Mouse (Mus musculus): ENCODE measurements around the gene H2-DMb1. TPM values are rescaled to one million over a fixed set of nuclear protein-coding genes. Genes with fewer than 3 reads are reported as not detected.
A peak's percentile ranks its signal among the peaks of the same experiment; 100 is the strongest.

H2-DMb1 gene
- polyA plus RNA-seq, 1 experiment = 322 TPM

DNA sequence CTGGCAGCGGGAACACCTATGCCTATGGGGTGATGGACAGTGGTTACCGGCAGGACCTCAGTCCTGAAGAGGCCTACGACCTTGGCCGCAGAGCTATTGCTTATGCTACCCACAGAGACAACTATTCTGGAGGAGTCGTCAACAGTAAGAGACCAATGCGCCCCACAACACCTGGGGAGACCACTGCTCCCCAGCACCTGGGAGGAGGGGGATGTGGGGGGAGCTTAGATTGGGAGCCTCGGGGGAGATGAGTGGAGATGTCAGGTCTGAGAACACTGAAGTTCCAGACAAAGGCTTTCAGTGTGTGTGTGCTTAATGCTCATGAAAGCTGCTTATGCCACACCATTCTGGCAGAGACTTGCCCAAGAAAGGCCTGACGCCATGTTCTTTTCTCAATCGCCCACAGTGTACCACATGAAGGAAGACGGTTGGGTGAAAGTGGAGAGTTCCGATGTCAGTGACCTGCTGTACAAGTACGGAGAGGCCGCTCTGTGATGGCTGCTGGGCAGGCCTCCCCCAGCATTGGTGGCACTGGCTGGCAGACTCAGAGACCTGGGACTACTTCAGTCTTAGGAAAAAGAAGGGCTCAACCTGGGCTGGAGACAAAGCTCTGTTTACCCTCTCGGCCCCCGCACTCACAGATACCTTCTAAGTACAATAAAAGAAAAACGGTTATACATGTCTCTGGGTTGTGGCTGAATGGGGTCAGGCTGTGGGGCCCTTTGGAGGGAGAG lies 48.1 kb downstream of the H2-DMb1 start:
- peaks cover 13% of the 10 kb centered on the region for H3K36me3 ChIP-seq (ENCODE audit: control insufficient read depth, insufficient read depth, low read length)
- no peak overlapping the region for H3K4me3 ChIP-seq (ENCODE audit: extremely low read depth, insufficient read depth, insufficient read length)
- TF ChIP-seq POLR2A (IDR thresholded peaks at IDR 0.05; ENCODE audit: low read depth, low read length) (no peak), CTCF (IDR thresholded peaks at IDR 0.05; ENCODE audit: extremely low read depth, insufficient read depth, insufficient read length, insufficient replicate concordance) (no peak)
- peaks cover 25% of the 10 kb centered on the region for H3K4me1 ChIP-seq (ENCODE audit: control insufficient read depth, insufficient read depth, insufficient read length)
- H3K27me3 ChIP-seq (ENCODE audit: control insufficient read depth, insufficient read depth, low read length) = no peaks in the 10 kb centered on the region
- 74% methylated on average over 16 of the region's 16 CpGs for WGBS
- peak overlapping the region; percentile 62 for H3K27ac ChIP-seq (ENCODE audit: insufficient read depth, low read length)
- no peak for DNase-seq (ENCODE audit: low read depth in 1 of 2, low spot score in 2 of 2)

DNA sequence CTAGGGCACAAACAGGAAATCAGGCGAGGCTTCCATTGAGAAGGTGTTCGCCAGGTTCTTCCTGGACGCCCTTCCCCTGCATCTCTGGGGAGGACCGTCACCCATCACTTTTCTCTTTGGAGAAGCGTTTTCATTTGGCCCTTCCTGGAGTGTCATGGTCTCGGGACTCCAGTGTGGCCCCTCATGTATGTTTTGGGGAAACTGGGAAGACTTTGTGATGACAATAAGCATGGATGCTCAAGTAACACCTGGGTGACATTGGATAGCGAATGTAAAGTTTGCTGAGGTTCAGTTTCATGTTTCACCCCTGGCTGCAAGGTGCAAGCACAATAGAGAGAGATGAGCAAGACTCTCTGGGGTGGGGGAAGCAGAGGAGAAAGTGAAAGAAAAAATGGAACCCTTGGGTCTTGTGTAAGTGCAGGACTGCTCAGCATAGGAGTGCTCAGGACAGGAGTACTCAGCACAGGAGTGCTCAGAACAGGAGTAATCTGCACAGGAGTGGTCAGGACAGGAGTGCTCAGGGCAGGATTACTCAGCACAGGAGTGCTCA lies 48.7 kb downstream of the H2-DMb1 start:
- TF ChIP-seq POLR2A (IDR thresholded peaks at IDR 0.05; ENCODE audit: low read depth, low read length) (no peak), CTCF (IDR thresholded peaks at IDR 0.05; ENCODE audit: extremely low read depth, insufficient read depth, insufficient read length, insufficient replicate concordance) (no peak)
- 55% methylated on average over 7 of the region's 7 CpGs for WGBS
- Histone ChIP-seq H3K4me1 (ENCODE audit: control insufficient read depth, insufficient read depth, insufficient read length) (peaks cover 26% of the 10 kb centered on the region), H3K36me3 (ENCODE audit: control insufficient read depth, insufficient read depth, low read length) (peaks cover 14% of the 10 kb centered on the region), H3K27me3 (ENCODE audit: control insufficient read depth, insufficient read depth, low read length) (no peaks in the 10 kb centered on the region), H3K27ac (ENCODE audit: insufficient read depth, low read length) (peak overlapping the region; percentile 62), H3K4me3 (ENCODE audit: extremely low read depth, insufficient read depth, insufficient read length) (no peak overlapping the region)
- DNase-seq (ENCODE audit: low read depth in 1 of 2, low spot score in 2 of 2) = no peak

DNA sequence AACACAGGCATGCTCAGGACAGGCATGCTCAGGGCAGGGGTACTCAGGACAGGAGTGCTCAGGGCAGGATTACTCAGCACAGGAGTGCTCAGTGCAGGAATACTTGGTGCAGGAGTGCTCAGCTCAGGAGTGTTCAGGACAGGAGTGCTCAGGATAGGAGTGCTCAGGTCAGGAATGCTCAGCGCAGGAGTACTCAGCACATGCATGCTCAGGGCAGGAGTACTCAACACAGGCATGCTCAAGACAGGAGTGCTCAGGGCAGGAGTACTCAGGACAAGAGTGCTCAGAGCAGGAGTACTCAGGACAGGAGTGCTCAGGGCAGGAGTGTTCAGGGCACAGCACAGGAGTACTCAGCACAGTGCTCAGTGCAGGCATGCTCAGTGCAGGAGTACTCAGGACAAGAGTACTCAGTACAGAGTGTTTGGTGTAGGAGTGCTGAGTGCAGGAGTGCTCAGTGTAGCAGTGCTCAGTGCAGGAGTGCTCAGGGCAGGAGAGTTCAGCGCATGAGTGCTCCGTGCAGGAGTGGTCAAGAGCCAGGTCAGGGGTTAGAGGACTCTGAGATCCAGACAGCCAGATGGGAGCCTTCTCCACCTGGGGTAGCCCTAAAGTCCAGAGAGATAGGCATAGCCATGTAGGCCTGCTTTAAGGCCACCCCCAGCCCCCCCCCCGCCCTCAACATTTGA lies 50.0 kb downstream of the H2-DMb1 start:
- no peak overlapping the region for H3K4me3 ChIP-seq (ENCODE audit: extremely low read depth, insufficient read depth, insufficient read length)
- H3K27me3 ChIP-seq (ENCODE audit: control insufficient read depth, insufficient read depth, low read length) = no peaks in the 10 kb centered on the region
- H3K36me3 ChIP-seq (ENCODE audit: control insufficient read depth, insufficient read depth, low read length) = peaks cover 14% of the 10 kb centered on the region
- H3K27ac ChIP-seq (ENCODE audit: insufficient read depth, low read length) = peak overlapping the region; percentile 33; the same call in 1 of the 2 replicates
- WGBS = 91% methylated on average over 4 of the region's 4 CpGs
- peaks cover 32% of the 10 kb centered on the region for H3K4me1 ChIP-seq (ENCODE audit: control insufficient read depth, insufficient read depth, insufficient read length)
- DNase-seq (ENCODE audit: low read depth in 1 of 2, low spot score in 2 of 2) = no peak
- TF ChIP-seq POLR2A (IDR thresholded peaks at IDR 0.05; ENCODE audit: low read depth, low read length) (no peak), CTCF (IDR thresholded peaks at IDR 0.05; ENCODE audit: extremely low read depth, insufficient read depth, insufficient read length, insufficient replicate concordance) (no peak)

DNA sequence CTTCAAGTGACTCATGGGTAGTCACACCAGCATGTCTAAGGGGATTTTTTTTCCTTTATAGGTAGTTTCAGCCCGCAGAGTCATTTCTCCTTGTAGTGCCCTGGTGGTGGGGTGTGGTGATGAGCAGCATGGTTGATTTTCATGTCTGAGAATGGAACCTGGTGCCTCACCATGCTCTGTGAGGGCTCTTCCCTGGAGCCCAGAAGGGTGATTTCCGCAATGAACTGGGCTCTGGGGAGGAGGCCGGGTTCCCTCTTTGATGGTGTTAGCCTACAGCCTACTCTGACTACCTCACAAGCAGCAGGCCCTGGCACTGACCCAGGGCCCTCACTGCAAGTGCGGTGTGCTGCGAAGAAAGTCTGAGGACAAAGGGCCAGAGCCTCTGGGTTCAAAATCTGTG lies 50.6 kb downstream of the H2-DMb1 start, which contains the start of gene Tap2:
Tap2 (plus strand) TSS at position 84 of the 400 bp plus-strand sequence.
- 34% methylated on average over 5 of the region's 5 CpGs for WGBS
- Histone ChIP-seq H3K36me3 (ENCODE audit: control insufficient read depth, insufficient read depth, low read length) (peaks cover 14% of the 10 kb centered on the region), H3K27ac (ENCODE audit: insufficient read depth, low read length) (peak within 1 kb of the TSS; percentile 89), H3K27me3 (ENCODE audit: control insufficient read depth, insufficient read depth, low read length) (no peaks in the 10 kb centered on the region), H3K4me3 (ENCODE audit: extremely low read depth, insufficient read depth, insufficient read length) (peak within 1 kb of the TSS; percentile 75; the same call in 1 of the 2 replicates), H3K4me1 (ENCODE audit: control insufficient read depth, insufficient read depth, insufficient read length) (peaks cover 32% of the 10 kb centered on the region)
- TF ChIP-seq POLR2A (IDR thresholded peaks at IDR 0.05; ENCODE audit: low read depth, low read length) (no peak), CTCF (IDR thresholded peaks at IDR 0.05; ENCODE audit: extremely low read depth, insufficient read depth, insufficient read length, insufficient replicate concordance) (0 out of 2 replicates have a peak, but pooled peaks have one; percentile 1)
- no peak for DNase-seq (ENCODE audit: low read depth in 1 of 2, low spot score in 2 of 2)

DNA sequence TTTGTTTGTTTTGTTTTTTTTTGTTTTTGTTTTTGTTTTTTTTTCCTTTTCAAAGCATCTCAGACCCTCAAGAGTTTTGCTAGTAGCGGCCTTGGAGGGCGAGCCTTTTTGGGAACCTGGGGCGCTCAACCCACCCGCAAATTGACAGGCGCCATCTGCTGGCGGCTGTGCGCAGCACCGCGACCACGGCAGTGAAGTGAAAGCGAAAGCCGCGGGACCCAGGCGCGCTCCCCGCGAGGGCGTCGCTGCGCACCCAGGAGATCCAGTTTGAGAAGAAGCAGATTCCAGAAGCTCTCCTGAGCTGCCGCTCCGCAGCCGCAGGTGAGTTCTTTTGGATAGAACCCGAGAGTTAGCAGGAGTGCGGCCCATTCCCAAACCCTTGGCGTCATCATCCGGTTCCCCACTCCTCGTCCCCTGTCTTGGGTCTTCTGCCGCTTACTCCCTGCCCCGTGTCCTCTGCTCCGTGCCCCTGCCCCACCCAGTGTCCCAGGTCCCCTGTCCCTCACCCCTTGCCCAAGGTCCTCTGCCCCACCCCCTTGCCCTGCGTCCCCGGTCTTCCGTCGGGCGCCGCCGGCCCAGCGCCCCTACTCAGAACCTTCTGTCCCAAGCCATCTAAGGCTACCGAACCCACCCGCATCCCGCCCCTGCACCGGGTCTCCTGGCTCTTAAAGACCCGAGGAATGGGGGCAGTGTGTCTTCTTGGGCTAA lies 51.6 kb downstream of the H2-DMb1 start:
- H3K36me3 ChIP-seq (ENCODE audit: control insufficient read depth, insufficient read depth, low read length) = peaks cover 19% of the 10 kb centered on the region
- DNase-seq (ENCODE audit: low read depth in 1 of 2, low spot score in 2 of 2) = peak; percentile 72 to 93
- peaks cover 32% of the 10 kb centered on the region for H3K4me1 ChIP-seq (ENCODE audit: control insufficient read depth, insufficient read depth, insufficient read length)
- H3K27me3 ChIP-seq (ENCODE audit: control insufficient read depth, insufficient read depth, low read length) = no peaks in the 10 kb centered on the region
- TF ChIP-seq POLR2A (IDR thresholded peaks at IDR 0.05; ENCODE audit: low read depth, low read length) (peak; percentile 20), CTCF (IDR thresholded peaks at IDR 0.05; ENCODE audit: extremely low read depth, insufficient read depth, insufficient read length, insufficient replicate concordance) (peak; percentile 94)
- WGBS = under 1% methylated on average over 44 of the region's 44 CpGs
- peak overlapping the region; percentile 89 for H3K27ac ChIP-seq (ENCODE audit: insufficient read depth, low read length)
- H3K4me3 ChIP-seq (ENCODE audit: extremely low read depth, insufficient read depth, insufficient read length) = peak overlapping the region; percentile 75

DNA sequence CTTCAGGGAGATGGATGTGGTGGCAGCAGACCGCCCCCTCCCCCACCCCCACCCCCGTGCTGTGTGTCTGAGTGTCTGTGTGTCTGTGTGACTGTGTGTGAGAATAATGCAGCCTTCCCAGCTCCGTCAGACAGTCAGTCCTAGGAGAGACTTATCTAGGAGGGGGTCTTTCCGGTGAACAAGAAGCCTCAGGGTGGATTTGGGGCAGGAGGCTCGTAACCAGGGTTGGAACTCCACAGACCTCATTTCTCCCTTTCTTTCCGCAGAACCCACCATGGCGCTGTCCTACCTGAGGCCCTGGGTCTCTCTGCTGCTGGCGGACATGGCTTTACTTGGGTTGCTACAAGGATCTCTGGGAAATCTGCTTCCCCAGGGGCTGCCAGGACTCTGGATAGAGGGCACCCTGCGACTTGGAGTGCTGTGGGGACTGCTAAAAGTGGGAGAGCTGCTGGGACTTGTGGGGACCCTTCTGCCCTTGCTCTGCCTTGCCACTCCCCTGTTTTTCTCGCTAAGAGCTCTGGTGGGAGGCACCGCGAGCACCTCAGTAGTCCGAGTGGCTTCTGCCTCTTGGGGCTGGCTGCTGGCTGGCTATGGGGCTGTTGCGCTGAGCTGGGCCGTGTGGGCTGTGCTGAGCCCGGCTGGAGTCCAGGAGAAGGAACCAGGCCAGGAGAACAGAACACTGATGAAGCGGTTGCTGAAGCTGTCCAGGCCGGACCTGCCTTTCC lies 52.3 kb downstream of the H2-DMb1 start:
- Histone ChIP-seq H3K27ac (ENCODE audit: insufficient read depth, low read length) (peak overlapping the region; percentile 89), H3K4me1 (ENCODE audit: control insufficient read depth, insufficient read depth, insufficient read length) (peaks cover 29% of the 10 kb centered on the region), H3K27me3 (ENCODE audit: control insufficient read depth, insufficient read depth, low read length) (no peaks in the 10 kb centered on the region), H3K4me3 (ENCODE audit: extremely low read depth, insufficient read depth, insufficient read length) (peak overlapping the region; percentile 75), H3K36me3 (ENCODE audit: control insufficient read depth, insufficient read depth, low read length) (peaks cover 19% of the 10 kb centered on the region)
- 6% methylated on average over 18 of the region's 18 CpGs for WGBS
- TF ChIP-seq POLR2A (IDR thresholded peaks at IDR 0.05; ENCODE audit: low read depth, low read length) = no peak
- TF ChIP-seq CTCF (IDR thresholded peaks at IDR 0.05; ENCODE audit: extremely low read depth, insufficient read depth, insufficient read length, insufficient replicate concordance) = no peak
- peak in 1 of 2 experiments; percentile 28 for DNase-seq (ENCODE audit: low read depth in 1 of 2, low spot score in 2 of 2)
